Mouse (Mus musculus): ENCODE measurements at regions not wholly inside any gene's neighbourhood (a gene's known extent, or its start where the extent isn't known, plus 50 kb on each side); places are given as distances from the start of the nearest gene placed in this dataset.

DNA sequence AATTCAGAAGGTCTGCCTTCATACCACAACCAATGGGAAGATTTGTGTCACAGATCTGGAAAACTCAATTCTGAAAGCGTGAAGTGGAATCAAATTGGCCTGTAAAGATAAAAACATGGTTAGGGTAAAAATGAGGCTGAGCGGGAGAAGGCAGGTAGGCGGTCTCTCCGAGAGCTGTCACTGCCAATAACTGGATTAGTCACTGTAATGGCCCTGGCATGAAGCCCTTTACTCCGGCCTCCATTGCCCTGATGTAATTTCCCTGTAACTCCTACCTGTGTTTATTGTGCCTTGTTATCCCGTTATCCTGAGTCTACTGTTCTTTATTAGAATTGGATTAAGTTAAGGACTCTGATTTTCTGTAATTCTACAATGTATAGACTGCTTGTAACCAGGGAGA is 166.3 kb upstream of the Eef2kmt start:
- no peak overlapping the region for H3K9ac ChIP-seq (ENCODE audit: low read depth, low read length)
- no peaks in the 10 kb centered on the region for H3K27me3 ChIP-seq (ENCODE audit: control insufficient read depth, insufficient read depth, low read length)
- no peak for ATAC-seq (replicated peaks; ENCODE audit: insufficient number of reproducible peaks, low FRiP score, low TSS enrichment)
- no peaks in the 10 kb centered on the region for H3K36me3 ChIP-seq (ENCODE audit: control insufficient read depth, insufficient read depth, low read length)
- H3K27ac ChIP-seq (ENCODE audit: low read depth, low read length): no peak overlapping the region
- H3K4me1 ChIP-seq (ENCODE audit: control insufficient read depth, insufficient read depth, low read length): no peaks in the 10 kb centered on the region
- H3K4me2 ChIP-seq: no peak overlapping the region
- H3K4me3 ChIP-seq (ENCODE audit: low read depth, low read length): no peak overlapping the region
- H3K9me3 ChIP-seq (replicated peaks; ENCODE audit: control insufficient read depth, low read length): no peaks in the 10 kb centered on the region
- 90% methylated on average over 6 of the region's 6 CpGs for whole genome bisulfite sequencing (ENCODE audit: insufficient replicate concordance)

DNA sequence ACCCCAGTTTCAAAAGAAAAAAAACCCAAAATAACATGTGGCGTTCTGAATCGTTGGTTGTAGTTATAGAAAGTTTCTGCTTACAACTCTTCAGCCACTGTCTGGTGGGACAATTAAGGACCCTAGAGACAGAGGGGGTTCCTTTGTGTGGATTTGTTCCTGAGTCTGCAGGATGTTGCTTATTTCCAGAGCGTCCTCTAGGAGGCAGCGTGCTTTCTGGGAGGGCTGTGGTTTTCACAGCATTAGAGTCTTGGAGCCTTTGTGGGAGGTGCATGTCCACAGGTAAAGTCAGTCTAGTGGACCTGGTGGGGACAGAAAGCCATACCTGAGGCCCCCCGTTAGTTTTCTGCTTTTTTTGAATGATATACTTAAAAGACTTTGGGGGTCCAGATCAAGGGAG is 165.8 kb upstream of the Eef2kmt start:
- WGBS (ENCODE audit: insufficient replicate concordance): 73% methylated on average over 5 of the region's 5 CpGs
- Histone ChIP-seq H3K9me3 (replicated peaks; ENCODE audit: control insufficient read depth, low read length) (no peaks in the 10 kb centered on the region), H3K36me3 (ENCODE audit: control insufficient read depth, insufficient read depth, low read length) (no peaks in the 10 kb centered on the region), H3K27me3 (ENCODE audit: control insufficient read depth, insufficient read depth, low read length) (no peaks in the 10 kb centered on the region), H3K27ac (ENCODE audit: low read depth, low read length) (no peak overlapping the region), H3K4me1 (ENCODE audit: control insufficient read depth, insufficient read depth, low read length) (no peaks in the 10 kb centered on the region), H3K9ac (ENCODE audit: low read depth, low read length) (no peak overlapping the region), H3K4me2 (no peak overlapping the region), H3K4me3 (ENCODE audit: low read depth, low read length) (no peak overlapping the region)
- no peak for ATAC-seq (replicated peaks; ENCODE audit: insufficient number of reproducible peaks, low FRiP score, low TSS enrichment)

DNA sequence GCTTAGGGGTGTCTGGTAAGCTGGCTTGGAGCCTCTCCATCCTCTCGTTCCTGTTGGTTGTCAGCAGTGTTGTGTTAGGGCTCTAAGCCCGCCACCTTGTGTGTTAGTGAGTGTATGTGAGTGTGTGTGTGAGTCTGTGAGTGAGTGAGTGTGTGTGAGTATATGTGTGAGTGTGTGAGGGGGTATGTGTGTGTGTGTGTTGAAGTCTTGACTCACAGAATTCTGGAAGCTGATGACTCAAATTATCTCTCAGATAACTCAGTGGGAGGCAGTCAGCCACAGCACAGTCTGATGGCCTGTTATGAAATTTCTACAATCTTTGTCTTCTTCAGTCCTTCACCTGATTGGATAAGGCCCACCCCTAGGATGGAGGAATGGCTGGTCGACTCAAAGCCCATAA is 163.7 kb upstream of the Eef2kmt start:
- Histone ChIP-seq H3K4me1 (ENCODE audit: control insufficient read depth, insufficient read depth, low read length) (no peaks in the 10 kb centered on the region), H3K9me3 (replicated peaks; ENCODE audit: control insufficient read depth, low read length) (no peaks in the 10 kb centered on the region), H3K27me3 (ENCODE audit: control insufficient read depth, insufficient read depth, low read length) (no peaks in the 10 kb centered on the region), H3K4me2 (no peak overlapping the region), H3K9ac (ENCODE audit: low read depth, low read length) (no peak overlapping the region), H3K4me3 (ENCODE audit: low read depth, low read length) (no peak overlapping the region), H3K27ac (ENCODE audit: low read depth, low read length) (no peak overlapping the region), H3K36me3 (ENCODE audit: control insufficient read depth, insufficient read depth, low read length) (no peaks in the 10 kb centered on the region)
- 65% methylated on average over 3 of the region's 3 CpGs for WGBS (ENCODE audit: insufficient replicate concordance)
- ATAC-seq (replicated peaks; ENCODE audit: insufficient number of reproducible peaks, low FRiP score, low TSS enrichment): no peak

DNA sequence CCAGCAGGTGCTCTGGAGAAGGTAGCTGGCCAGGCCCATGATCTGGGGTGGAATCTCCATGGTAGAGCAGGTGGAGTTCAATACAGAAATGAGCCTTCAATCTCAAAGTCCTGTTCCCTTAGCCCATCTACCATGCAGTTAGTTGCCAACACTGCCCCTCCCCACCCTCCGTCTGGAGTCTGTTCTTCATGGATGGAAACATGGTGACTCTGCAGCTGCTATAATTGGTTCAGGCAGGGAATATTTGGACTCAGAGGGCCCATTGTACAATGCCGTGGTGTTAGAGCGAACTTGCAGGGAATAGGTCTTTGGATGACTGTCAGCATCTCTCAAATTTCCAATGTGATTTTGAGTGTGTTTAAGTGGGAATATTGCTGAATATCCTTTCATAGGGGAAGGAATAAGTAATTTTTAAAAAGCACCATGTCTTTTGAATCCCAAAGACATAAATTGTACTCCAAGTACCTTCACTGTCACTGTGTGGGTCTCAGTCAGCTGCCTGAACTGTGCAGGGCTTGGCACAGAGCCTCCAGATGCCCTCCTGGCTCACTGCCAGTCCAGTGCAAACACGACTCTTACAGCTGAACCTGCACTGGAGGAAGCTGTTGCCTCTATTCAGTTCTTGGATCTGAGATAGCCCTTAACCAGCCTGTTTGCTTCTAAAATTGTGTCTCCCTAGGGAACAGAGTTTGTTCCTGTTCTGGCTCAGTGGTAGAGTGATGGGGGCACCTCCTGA is 162.8 kb upstream of the Eef2kmt start:
- Histone ChIP-seq H3K27me3 (ENCODE audit: control insufficient read depth, insufficient read depth, low read length) (no peaks in the 10 kb centered on the region), H3K36me3 (ENCODE audit: control insufficient read depth, insufficient read depth, low read length) (no peaks in the 10 kb centered on the region), H3K4me3 (ENCODE audit: low read depth, low read length) (no peak overlapping the region), H3K9ac (ENCODE audit: low read depth, low read length) (no peak overlapping the region), H3K27ac (ENCODE audit: low read depth, low read length) (no peak overlapping the region), H3K9me3 (replicated peaks; ENCODE audit: control insufficient read depth, low read length) (no peaks in the 10 kb centered on the region), H3K4me1 (ENCODE audit: control insufficient read depth, insufficient read depth, low read length) (no peaks in the 10 kb centered on the region), H3K4me2 (no peak overlapping the region)
- ATAC-seq (replicated peaks; ENCODE audit: insufficient number of reproducible peaks, low FRiP score, low TSS enrichment): 0 out of 2 replicates have a peak, but pooled peaks have one; percentile 45
- 61% methylated on average over 4 of the region's 4 CpGs for WGBS (ENCODE audit: insufficient replicate concordance)

DNA sequence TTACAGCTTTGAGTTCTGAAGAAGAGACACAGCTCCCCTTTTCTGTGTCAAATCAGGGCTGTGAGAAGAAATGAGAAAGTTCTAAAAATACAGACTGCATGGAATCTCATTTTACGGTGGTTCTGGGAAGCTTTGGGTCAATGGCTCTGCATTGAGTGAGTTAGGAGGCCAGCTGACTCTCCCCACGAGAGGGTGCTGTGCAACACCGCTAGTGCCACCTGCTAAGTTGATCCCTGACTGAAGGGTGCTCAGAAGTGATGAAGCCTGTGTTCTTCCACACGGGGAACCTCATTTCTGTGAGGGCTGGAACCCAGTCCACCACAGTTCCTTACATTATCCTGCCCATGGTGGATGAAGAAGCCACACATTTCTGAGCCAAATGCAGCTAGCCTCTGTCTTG is 159.5 kb upstream of the Eef2kmt start:
- Histone ChIP-seq H3K27me3 (ENCODE audit: control insufficient read depth, insufficient read depth, low read length) (no peaks in the 10 kb centered on the region), H3K9ac (ENCODE audit: low read depth, low read length) (no peak overlapping the region), H3K27ac (ENCODE audit: low read depth, low read length) (no peak overlapping the region), H3K4me2 (no peak overlapping the region), H3K4me3 (ENCODE audit: low read depth, low read length) (no peak overlapping the region), H3K9me3 (replicated peaks; ENCODE audit: control insufficient read depth, low read length) (no peaks in the 10 kb centered on the region), H3K36me3 (ENCODE audit: control insufficient read depth, insufficient read depth, low read length) (no peaks in the 10 kb centered on the region), H3K4me1 (ENCODE audit: control insufficient read depth, insufficient read depth, low read length) (no peaks in the 10 kb centered on the region)
- no peak for ATAC-seq (replicated peaks; ENCODE audit: insufficient number of reproducible peaks, low FRiP score, low TSS enrichment)
- WGBS (ENCODE audit: insufficient replicate concordance): 71% methylated on average over 4 of the region's 4 CpGs

DNA sequence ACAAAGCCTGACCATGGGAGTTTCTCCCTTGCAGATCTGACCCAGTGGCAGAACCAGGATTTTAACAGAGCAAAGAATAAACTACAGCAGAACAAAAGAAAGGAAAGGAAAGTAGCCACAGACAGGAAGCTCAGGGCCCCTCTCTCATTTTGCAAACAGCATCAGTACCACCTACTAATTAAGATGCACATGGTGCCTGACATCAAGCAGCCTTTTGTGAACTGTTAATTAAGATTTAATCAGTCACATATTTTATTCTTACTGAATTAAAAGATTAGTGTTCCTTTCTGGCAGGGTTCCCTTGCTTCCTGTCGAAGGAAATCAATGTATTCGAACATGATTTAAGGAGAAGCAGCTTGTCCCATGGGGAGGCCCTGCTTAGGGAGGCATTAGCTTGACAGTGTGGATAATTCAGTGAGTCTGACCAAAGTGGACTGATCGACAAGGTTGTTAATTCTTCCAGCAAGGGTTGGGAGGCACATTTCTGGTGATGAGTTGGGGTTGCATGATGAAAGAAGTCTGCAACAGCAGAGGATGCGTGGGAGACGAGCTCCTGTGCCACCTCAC is 156.1 kb upstream of the Eef2kmt start:
- 69% methylated on average over 5 of the region's 5 CpGs for WGBS (ENCODE audit: insufficient replicate concordance)

DNA sequence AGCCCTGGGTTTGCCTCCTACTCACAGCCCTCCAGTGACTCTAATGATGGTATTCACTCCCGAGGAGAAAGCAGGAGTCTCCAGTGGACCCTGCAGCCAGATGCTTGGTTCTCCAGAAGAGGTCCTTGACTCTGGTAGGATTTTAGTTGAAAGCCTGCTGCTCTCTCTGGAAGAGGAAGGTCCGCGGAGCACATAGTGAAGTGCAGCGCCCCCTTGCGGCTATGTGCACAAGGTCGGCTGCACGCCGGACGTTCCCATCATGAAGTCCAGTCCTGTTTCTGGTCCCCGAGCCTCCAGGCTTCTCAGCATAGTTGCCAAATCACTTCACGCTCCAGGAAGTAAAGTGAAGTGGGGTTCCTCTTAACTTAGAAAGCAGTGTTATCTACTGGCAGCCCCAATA is 150.9 kb upstream of the Eef2kmt start:
- no peak for ATAC-seq (replicated peaks; ENCODE audit: insufficient number of reproducible peaks, low FRiP score, low TSS enrichment)
- no peaks in the 10 kb centered on the region for H3K4me1 ChIP-seq (ENCODE audit: control insufficient read depth, insufficient read depth, low read length)
- no peak overlapping the region for H3K27ac ChIP-seq (ENCODE audit: low read depth, low read length)
- no peak overlapping the region for H3K4me3 ChIP-seq (ENCODE audit: low read depth, low read length)
- no peaks in the 10 kb centered on the region for H3K36me3 ChIP-seq (ENCODE audit: control insufficient read depth, insufficient read depth, low read length)
- H3K4me2 ChIP-seq: no peak overlapping the region
- no peaks in the 10 kb centered on the region for H3K9me3 ChIP-seq (replicated peaks; ENCODE audit: control insufficient read depth, low read length)
- 6% methylated on average over 11 of the region's 11 CpGs for WGBS (ENCODE audit: insufficient replicate concordance)
- H3K9ac ChIP-seq (ENCODE audit: low read depth, low read length): no peak overlapping the region
- peaks cover 4% of the 10 kb centered on the region; the same call in 1 of the 2 replicates for H3K27me3 ChIP-seq (ENCODE audit: control insufficient read depth, insufficient read depth, low read length)

More for the DNA sequence above, 156.1 kb upstream of the Eef2kmt start:
- Histone ChIP-seq H3K9me3 (replicated peaks; ENCODE audit: control insufficient read depth, low read length) (no peaks in the 10 kb centered on the region), H3K27ac (ENCODE audit: low read depth, low read length) (no peak overlapping the region), H3K4me2 (no peak overlapping the region), H3K36me3 (ENCODE audit: control insufficient read depth, insufficient read depth, low read length) (no peaks in the 10 kb centered on the region), H3K4me3 (ENCODE audit: low read depth, low read length) (no peak overlapping the region), H3K27me3 (ENCODE audit: control insufficient read depth, insufficient read depth, low read length) (no peaks in the 10 kb centered on the region), H3K4me1 (ENCODE audit: control insufficient read depth, insufficient read depth, low read length) (no peaks in the 10 kb centered on the region), H3K9ac (ENCODE audit: low read depth, low read length) (no peak overlapping the region)
- no peak for ATAC-seq (replicated peaks; ENCODE audit: insufficient number of reproducible peaks, low FRiP score, low TSS enrichment)

DNA sequence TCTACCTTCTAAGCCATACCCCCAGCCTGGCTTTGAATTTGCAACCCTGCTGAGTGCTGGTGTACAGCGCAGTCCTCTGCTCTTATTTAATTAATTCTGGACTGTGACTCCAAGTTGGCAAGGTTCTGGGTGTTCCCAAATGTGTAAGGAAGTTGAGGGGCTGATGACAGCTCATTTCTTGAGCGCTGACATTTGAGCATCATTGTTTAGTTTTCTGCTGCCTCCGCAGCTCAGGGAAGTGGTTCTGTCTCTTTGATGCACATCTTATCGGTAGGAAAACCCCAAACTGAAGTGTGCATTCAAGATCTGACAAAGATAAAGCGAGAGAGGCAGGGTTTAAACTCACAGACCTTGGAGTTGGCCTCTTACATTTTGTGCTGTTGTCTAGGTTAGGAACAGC is 137.6 kb upstream of the Eef2kmt start:
- H3K36me3 ChIP-seq (ENCODE audit: control insufficient read depth, insufficient read depth, low read length): no peaks in the 10 kb centered on the region
- H3K9ac ChIP-seq (ENCODE audit: low read depth, low read length): no peak overlapping the region
- no peak overlapping the region for H3K27ac ChIP-seq (ENCODE audit: low read depth, low read length)
- H3K9me3 ChIP-seq (replicated peaks; ENCODE audit: control insufficient read depth, low read length): no peaks in the 10 kb centered on the region
- ATAC-seq (replicated peaks; ENCODE audit: insufficient number of reproducible peaks, low FRiP score, low TSS enrichment): no peak
- H3K27me3 ChIP-seq (ENCODE audit: control insufficient read depth, insufficient read depth, low read length): peaks cover 2% of the 10 kb centered on the region; the same call in 1 of the 2 replicates
- no peaks in the 10 kb centered on the region for H3K4me1 ChIP-seq (ENCODE audit: control insufficient read depth, insufficient read depth, low read length)
- no peak overlapping the region for H3K4me2 ChIP-seq
- WGBS (ENCODE audit: insufficient replicate concordance): 68% methylated on average over 5 of the region's 5 CpGs
- H3K4me3 ChIP-seq (ENCODE audit: low read depth, low read length): no peak overlapping the region

DNA sequence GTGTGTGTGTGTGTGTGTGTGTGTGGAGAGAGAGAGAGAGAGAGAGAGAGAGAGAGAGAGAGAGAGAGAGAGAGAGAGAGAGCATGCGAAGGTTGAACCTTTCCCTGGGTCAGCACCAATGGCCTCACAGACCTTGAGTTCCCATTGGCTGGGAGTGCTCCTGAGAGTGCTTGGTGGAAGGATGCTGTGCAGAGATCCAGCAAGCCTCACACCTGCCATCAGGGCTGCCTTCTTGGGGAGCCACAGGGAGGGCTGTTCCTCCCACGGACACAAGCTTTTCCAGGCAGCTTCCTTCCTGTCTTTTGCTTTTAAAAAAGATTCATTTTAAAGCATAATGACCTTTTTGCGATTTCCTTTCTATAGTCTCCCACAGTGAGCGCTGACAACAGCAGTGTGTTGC is 127.1 kb upstream of the Eef2kmt start:
- no peaks in the 10 kb centered on the region for H3K36me3 ChIP-seq (ENCODE audit: control insufficient read depth, insufficient read depth, low read length)
- WGBS (ENCODE audit: insufficient replicate concordance): 29% methylated on average over 4 of the region's 4 CpGs
- H3K9ac ChIP-seq (ENCODE audit: low read depth, low read length): no peak overlapping the region
- H3K4me2 ChIP-seq: no peak overlapping the region
- no peaks in the 10 kb centered on the region; the same call in 1 of the 2 replicates for H3K27me3 ChIP-seq (ENCODE audit: control insufficient read depth, insufficient read depth, low read length)
- no peak overlapping the region for H3K4me3 ChIP-seq (ENCODE audit: low read depth, low read length)
- no peaks in the 10 kb centered on the region for H3K9me3 ChIP-seq (replicated peaks; ENCODE audit: control insufficient read depth, low read length)
- H3K27ac ChIP-seq (ENCODE audit: low read depth, low read length): no peak overlapping the region
- no peak for ATAC-seq (replicated peaks; ENCODE audit: insufficient number of reproducible peaks, low FRiP score, low TSS enrichment)
- no peaks in the 10 kb centered on the region for H3K4me1 ChIP-seq (ENCODE audit: control insufficient read depth, insufficient read depth, low read length)
